Mouse (Mus musculus) bone marrow macrophage, adult 2 months (primary cell): ENCODE data around the gene Asic2.

Experiments
- CTCF ChIP-seq: IDR thresholded peaks from 2 replicates; pipeline ENCODE4 v1.5.1; 2012; ENCODE audit warnings: low read depth, mild to moderate bottlenecking, low read length, moderate library complexity
- POLR2A ChIP-seq: IDR thresholded peaks from 2 replicates; pipeline ENCODE4 v1.6.1; 2012; ENCODE audit warnings: mild to moderate bottlenecking, low read depth, low read length, borderline replicate concordance

DNA sequence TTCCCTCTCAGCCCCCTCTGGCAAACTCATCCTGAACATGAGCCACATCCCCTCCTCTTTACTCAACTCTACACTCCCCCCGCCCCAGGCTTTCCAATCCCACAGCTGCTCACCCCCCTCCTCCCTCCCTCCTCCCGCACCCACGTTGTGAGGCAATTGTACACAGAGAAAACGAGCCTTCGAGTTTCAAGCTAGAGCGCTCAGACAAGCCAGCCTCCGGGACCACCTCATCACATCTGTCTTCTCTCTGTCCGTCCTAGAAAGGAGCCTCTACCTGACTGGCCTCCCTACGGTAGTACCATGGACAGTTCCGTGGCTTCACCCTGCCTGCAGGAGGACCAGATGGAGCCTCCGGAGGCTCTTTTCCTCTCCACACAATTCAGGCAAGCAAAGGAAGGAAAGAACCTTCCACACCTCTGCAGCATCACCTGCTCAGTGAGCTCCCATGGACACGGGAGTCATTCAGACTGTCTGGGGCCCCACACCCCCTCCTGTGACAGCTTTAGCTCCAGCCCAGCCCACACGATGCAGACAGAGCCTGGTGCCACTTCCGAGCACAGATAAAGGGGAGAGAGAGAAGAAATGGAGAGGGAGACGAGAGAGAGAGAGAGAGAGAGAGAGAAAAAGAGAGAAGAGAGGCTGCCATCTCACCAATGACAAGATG, 1.5 kb downstream of the Asic2 start:
- no peak for TF ChIP-seq CTCF
- TF ChIP-seq POLR2A = no peak
